Mouse (Mus musculus) A20 (cell line): ENCODE measurements around the gene Rgs6.
A peak's percentile ranks its signal among the peaks of the same experiment; 100 is the strongest.

ENCODE experiments used
- DNase-seq: peaks from one replicate; pipeline ENCODE4 v3.0.0-alpha.2; 2011; ENCODE audit warnings: low read depth, low spot score

The Rgs6 gene

GRCm38 (mm10) chr12:82971176-82971575, 383.1 kb downstream of the Rgs6 start:
- no peak for DNase-seq

GRCm38 (mm10) chr12:82972661-82973060, 384.6 kb downstream of the Rgs6 start:
- DNase-seq, result no peak

- DNase-seq, result no peak
These were observed 385.7 kb downstream of the Rgs6 start for GRCm38 (mm10) chr12:82973771-82974170.

GRCm38 (mm10) chr12:82978275-82978674, 390.2 kb downstream of the Rgs6 start:
- DNase-seq, result no peak

GRCm38 (mm10) chr12:82982716-82983115, 394.6 kb downstream of the Rgs6 start:
- no peak for DNase-seq

GRCm38 (mm10) chr12:82985300-82985699, 397.2 kb downstream of the Rgs6 start:
- no peak for DNase-seq

GRCm38 (mm10) chr12:82987661-82988060, 399.6 kb downstream of the Rgs6 start:
- DNase-seq, result no peak

GRCm38 (mm10) chr12:82993905-82994304, 405.8 kb downstream of the Rgs6 start:
- no peak for DNase-seq

GRCm38 (mm10) chr12:82996775-82997174, 408.7 kb downstream of the Rgs6 start:
- DNase-seq, result no peak

- DNase-seq, result no peak
These were observed 410.7 kb downstream of the Rgs6 start for GRCm38 (mm10) chr12:82998682-82999332.

- no peak for DNase-seq
These were observed 411.4 kb downstream of the Rgs6 start for GRCm38 (mm10) chr12:82999333-83000032.

GRCm38 (mm10) chr12:83000033-83000570, 412.0 kb downstream of the Rgs6 start:
- no peak for DNase-seq

GRCm38 (mm10) chr12:83000957-83001356, 412.9 kb downstream of the Rgs6 start:
- DNase-seq, result no peak

- no peak for DNase-seq
These were observed 416.1 kb downstream of the Rgs6 start for GRCm38 (mm10) chr12:83004014-83004682.

GRCm38 (mm10) chr12:83011056-83011565, 423.0 kb downstream of the Rgs6 start:
- DNase-seq, result no peak

GRCm38 (mm10) chr12:83013918-83014691, 426.0 kb downstream of the Rgs6 start:
- DNase-seq, result no peak

GRCm38 (mm10) chr12:83014848-83015247, 426.8 kb downstream of the Rgs6 start:
- DNase-seq, result peak; percentile 15

GRCm38 (mm10) chr12:83015366-83015765, 427.3 kb downstream of the Rgs6 start:
- no peak for DNase-seq

GRCm38 (mm10) chr12:83016486-83016885, 428.4 kb downstream of the Rgs6 start:
- no peak for DNase-seq

- DNase-seq, result peak; percentile 65
These were observed 429.9 kb downstream of the Rgs6 start for GRCm38 (mm10) chr12:83018005-83018404.

- DNase-seq, result peak; percentile 19
These were observed 438.9 kb downstream of the Rgs6 start for GRCm38 (mm10) chr12:83026985-83027384.
